Mouse (Mus musculus) hindbrain, embryonic 11.5 days (tissue): ENCODE measurements at regions not wholly inside any gene's neighbourhood (a gene's known extent, or its start where the extent isn't known, plus 50 kb on each side); places are given as distances from the start of the nearest gene placed in this dataset.
A peak's percentile ranks its signal among the peaks of the same experiment; 100 is the strongest.

Experiments
- ATAC-seq: fragments of 200-750 bp; cut with Nextera tagmentation; 2 replicates; pipeline ENCODE4 v1.8.0; 2017; ENCODE audit warnings: mild to moderate bottlenecking, moderate TSS enrichment, moderate library complexity; ENCODE audit not compliant: low FRiP score
- DNase-seq: peaks from one replicate; pipeline ENCODE4 v3.0.0-alpha.2; 2015; ENCODE audit warnings: low spot score
- H3K27ac ChIP-seq: fragments of 300-500 bp; sonication (generic); 2 replicates; pipeline ENCODE4 v1.5.1; 2014; ENCODE audit warnings: mild to moderate bottlenecking, low read depth, low read length
- H3K27me3 ChIP-seq: fragments of 300-500 bp; sonication (generic); 2 replicates; pipeline ENCODE4 v1.6.1; 2014; ENCODE audit warnings: mild to moderate bottlenecking, low read length, moderate library complexity, mixed read lengths; ENCODE audit not compliant: control insufficient read depth, insufficient read depth
- H3K36me3 ChIP-seq: fragments of 300-500 bp; sonication (generic); 2 replicates; pipeline ENCODE4 v1.6.1; 2014; ENCODE audit warnings: mild to moderate bottlenecking, low read length, moderate library complexity, mixed read lengths; ENCODE audit not compliant: control insufficient read depth, insufficient read depth
- H3K4me1 ChIP-seq: fragments of 300-500 bp; sonication (generic); replicated peaks from 2 replicates; pipeline ENCODE4 v1.6.1; 2014; ENCODE audit warnings: low read length, mixed read lengths; ENCODE audit not compliant: control insufficient read depth, insufficient read depth
- H3K4me2 ChIP-seq: fragments of 300-500 bp; sonication (generic); replicated peaks from 2 replicates; pipeline ENCODE4 v1.6.1; 2014; ENCODE audit warnings: mild to moderate bottlenecking, low read depth, low read length
- H3K4me3 ChIP-seq: fragments of 300-500 bp; sonication (generic); 2 replicates; pipeline ENCODE4 v1.5.1; 2014; ENCODE audit warnings: low read depth, low read length
- H3K9ac ChIP-seq: fragments of 300-500 bp; sonication (generic); 2 replicates; pipeline ENCODE4 v1.6.1; 2014; ENCODE audit warnings: low read depth, low read length
- H3K9me3 ChIP-seq: fragments of 300-500 bp; sonication (generic); 2 replicates; pipeline ENCODE4 v1.6.1; 2016; ENCODE audit warnings: low read length; ENCODE audit not compliant: control insufficient read depth
- WGBS: fragments of 180-500 bp; shearing (Covaris S2); extraction: QIAGEN DNeasy Blood & Tissue Kit; methylation state at CpG from one replicate; pipeline ENCODE4 v1.1.7; 2014; 5-methylcytosine and 5-hydroxymethylcytosine counted together

- no peak overlapping the region for H3K4me2 ChIP-seq
- H3K4me3 ChIP-seq: no peak overlapping the region
- no peak overlapping the region for H3K27ac ChIP-seq
- H3K9me3 ChIP-seq: no peaks in the 10 kb centered on the region
- no peaks in the 10 kb centered on the region for H3K27me3 ChIP-seq
- H3K4me1 ChIP-seq: no peaks in the 10 kb centered on the region
- ATAC-seq (no peak), DNase-seq (no peak)
- no peaks in the 10 kb centered on the region for H3K36me3 ChIP-seq
- no peak overlapping the region for H3K9ac ChIP-seq
- 89% methylated on average over 3 of the region's 3 CpGs for WGBS
Observed at GRCm38 (mm10) chr9:50395543-50395942, 50.8 kb upstream of the Rpl10-ps3 start.

GRCm38 (mm10) chr9:50396051-50396450 lies 51.3 kb upstream of the Rpl10-ps3 start:
- Histone ChIP-seq H3K27me3 (no peaks in the 10 kb centered on the region), H3K9ac (no peak overlapping the region), H3K4me2 (no peak overlapping the region), H3K27ac (no peak overlapping the region), H3K9me3 (no peaks in the 10 kb centered on the region), H3K36me3 (no peaks in the 10 kb centered on the region), H3K4me1 (no peaks in the 10 kb centered on the region), H3K4me3 (no peak overlapping the region)
- DNase-seq: no peak
- 78% methylated on average over 7 of the region's 7 CpGs for WGBS
- no peak for ATAC-seq

DNA sequence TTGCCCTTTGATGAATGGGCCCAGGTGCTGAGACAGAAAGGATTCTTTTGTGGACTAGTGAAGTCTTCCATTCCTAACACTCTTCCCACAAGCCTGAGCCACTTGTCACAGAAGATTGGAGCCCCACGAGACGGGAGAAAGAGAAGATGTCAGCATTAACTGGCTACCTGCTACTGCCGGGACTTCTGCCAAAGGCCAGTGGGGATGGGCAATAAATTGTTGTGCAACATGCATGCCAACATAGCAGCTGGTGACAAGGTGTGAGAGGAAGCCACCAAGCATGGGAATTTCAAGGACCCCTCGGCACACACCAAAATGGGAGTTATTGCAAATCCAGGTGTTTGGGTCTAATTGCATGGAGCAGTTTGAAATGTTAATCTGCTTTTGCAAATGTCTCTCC lies 63.6 kb upstream of the Rpl10-ps3 start:
- Histone ChIP-seq H3K4me1 (no peaks in the 10 kb centered on the region), H3K27ac (no peak overlapping the region), H3K9me3 (no peaks in the 10 kb centered on the region), H3K9ac (no peak overlapping the region), H3K36me3 (no peaks in the 10 kb centered on the region), H3K4me2 (no peak overlapping the region), H3K27me3 (no peaks in the 10 kb centered on the region), H3K4me3 (no peak overlapping the region)
- 89% methylated on average over 4 of the region's 4 CpGs for WGBS
- ATAC-seq: no peak
- no peak for DNase-seq

DNA sequence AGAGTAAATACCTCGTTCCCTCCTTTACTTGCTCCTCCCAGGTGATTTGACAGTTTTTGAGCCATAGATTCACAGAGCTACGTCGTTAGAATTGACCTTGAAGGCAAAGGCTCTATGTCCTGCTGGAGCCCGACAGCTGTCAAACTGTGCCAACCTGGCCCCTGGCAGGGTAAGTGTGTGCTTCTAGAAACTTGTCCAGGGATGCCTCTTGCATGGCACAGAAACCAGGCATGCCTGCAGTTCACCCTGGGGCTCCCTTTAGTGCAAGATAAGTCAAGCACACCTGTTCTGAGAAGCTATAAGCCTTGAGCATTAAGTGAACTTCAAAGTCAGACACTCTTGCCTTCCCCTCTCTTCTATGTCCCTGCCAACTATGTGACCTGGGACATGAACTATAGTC lies 64.1 kb upstream of the Rpl10-ps3 start:
- Histone ChIP-seq H3K4me3 (no peak overlapping the region), H3K4me2 (no peak overlapping the region), H3K4me1 (no peaks in the 10 kb centered on the region), H3K9ac (no peak overlapping the region), H3K9me3 (no peaks in the 10 kb centered on the region), H3K36me3 (no peaks in the 10 kb centered on the region), H3K27me3 (no peaks in the 10 kb centered on the region), H3K27ac (no peak overlapping the region)
- ATAC-seq (no peak), DNase-seq (no peak)
- WGBS: 79% methylated on average over 4 of the region's 4 CpGs

- DNase-seq (no peak), ATAC-seq (no peak)
- Histone ChIP-seq H3K36me3 (no peaks in the 10 kb centered on the region), H3K4me3 (no peak overlapping the region), H3K4me2 (no peak overlapping the region), H3K27me3 (no peaks in the 10 kb centered on the region), H3K4me1 (no peaks in the 10 kb centered on the region), H3K9ac (no peak overlapping the region), H3K27ac (no peak overlapping the region), H3K9me3 (no peaks in the 10 kb centered on the region)
- WGBS: 80% methylated on average over 8 of the region's 8 CpGs
Observed at GRCm38 (mm10) chr9:50412986-50413385, 68.2 kb upstream of the Rpl10-ps3 start.

- Histone ChIP-seq H3K4me1 (no peaks in the 10 kb centered on the region), H3K9me3 (no peaks in the 10 kb centered on the region), H3K4me2 (no peak overlapping the region), H3K36me3 (no peaks in the 10 kb centered on the region), H3K9ac (no peak overlapping the region), H3K4me3 (no peak overlapping the region), H3K27ac (no peak overlapping the region), H3K27me3 (no peaks in the 10 kb centered on the region)
- ATAC-seq (no peak), DNase-seq (no peak)
- WGBS: 90% methylated on average over 8 of the region's 9 CpGs
Observed at GRCm38 (mm10) chr9:50413514-50414335, 69.0 kb upstream of the Rpl10-ps3 start.

GRCm38 (mm10) chr9:50414796-50415340 lies 70.1 kb upstream of the Rpl10-ps3 start:
- Histone ChIP-seq H3K27me3 (no peaks in the 10 kb centered on the region), H3K4me2 (no peak overlapping the region), H3K36me3 (no peaks in the 10 kb centered on the region), H3K9ac (no peak overlapping the region), H3K27ac (no peak overlapping the region), H3K9me3 (no peaks in the 10 kb centered on the region), H3K4me3 (no peak overlapping the region), H3K4me1 (no peaks in the 10 kb centered on the region)
- WGBS: 81% methylated on average over 6 of the region's 6 CpGs
- no peak for DNase-seq
- no peak for ATAC-seq

DNA sequence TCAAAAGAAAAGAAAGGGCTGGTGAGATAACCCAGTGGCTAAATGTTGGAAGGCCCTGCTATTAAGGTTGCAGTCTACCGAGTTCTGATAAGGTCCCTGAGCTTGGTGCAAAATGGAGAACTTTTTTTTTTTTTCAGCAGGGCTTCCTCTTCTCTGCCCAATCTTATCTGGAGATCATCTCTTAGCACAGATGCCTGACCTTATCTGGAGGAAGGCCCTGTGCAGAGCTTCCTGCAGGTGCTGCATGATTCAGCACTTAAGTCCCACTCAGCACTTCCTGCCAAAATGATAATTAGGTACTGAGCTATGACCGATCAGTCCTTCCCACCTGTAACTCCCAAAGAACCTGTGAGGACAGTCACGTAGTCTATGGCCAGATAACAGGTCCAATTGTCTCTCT lies 71.9 kb upstream of the Rpl10-ps3 start:
- H3K36me3 ChIP-seq: no peaks in the 10 kb centered on the region
- no peak overlapping the region for H3K4me2 ChIP-seq
- DNase-seq (no peak), ATAC-seq (no peak)
- no peaks in the 10 kb centered on the region for H3K27me3 ChIP-seq
- no peak overlapping the region for H3K27ac ChIP-seq
- H3K4me1 ChIP-seq: no peaks in the 10 kb centered on the region
- no peaks in the 10 kb centered on the region for H3K9me3 ChIP-seq
- no peak overlapping the region for H3K9ac ChIP-seq
- no peak overlapping the region for H3K4me3 ChIP-seq
- WGBS: 77% methylated on average over 3 of the region's 3 CpGs

GRCm38 (mm10) chr9:50421061-50421460 lies 73.3 kb upstream of the Plet1 start:
- H3K4me3 ChIP-seq: no peak overlapping the region
- no peak overlapping the region for H3K27ac ChIP-seq
- H3K36me3 ChIP-seq: no peaks in the 10 kb centered on the region
- no peak overlapping the region for H3K9ac ChIP-seq
- H3K9me3 ChIP-seq: no peaks in the 10 kb centered on the region
- ATAC-seq: no peak
- H3K27me3 ChIP-seq: no peaks in the 10 kb centered on the region
- no peak overlapping the region for H3K4me2 ChIP-seq
- peak; percentile 49 for DNase-seq
- H3K4me1 ChIP-seq: no peaks in the 10 kb centered on the region
- 93% methylated on average over 2 of the region's 2 CpGs for WGBS
